Mouse (Mus musculus) retina, postnatal 1 day (tissue): Measurements from ENCODE around the gene Birc6.

Source experiments
- DNase-seq: peaks from one replicate; pipeline ENCODE4 v3.0.0-alpha.2; 2012

The Birc6 gene

DNA sequence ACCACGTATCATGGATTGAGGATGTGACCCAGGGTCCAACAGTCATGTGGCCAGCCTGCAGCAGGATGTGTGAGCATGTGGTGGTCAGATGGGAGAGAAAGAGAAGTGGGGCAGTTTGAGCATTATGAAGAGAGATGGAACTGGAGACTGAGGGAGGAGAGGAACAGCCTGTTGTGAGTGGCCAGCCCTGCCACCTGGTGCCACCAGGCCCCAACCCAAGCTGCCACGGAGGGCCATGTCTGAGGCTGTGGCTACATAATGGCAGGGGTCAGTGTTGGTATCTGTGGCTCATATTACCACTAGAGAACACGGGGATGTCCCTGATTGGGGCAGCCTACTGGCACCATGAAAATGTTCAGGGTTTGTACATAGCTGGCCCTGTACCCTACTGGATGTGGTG lies 187.0 kb downstream of the Birc6 start:
- DNase-seq: no peak

- DNase-seq: no peak
These were observed 187.6 kb downstream of the Birc6 start for GRCm38 (mm10) chr17:74715724-74716123.

DNA sequence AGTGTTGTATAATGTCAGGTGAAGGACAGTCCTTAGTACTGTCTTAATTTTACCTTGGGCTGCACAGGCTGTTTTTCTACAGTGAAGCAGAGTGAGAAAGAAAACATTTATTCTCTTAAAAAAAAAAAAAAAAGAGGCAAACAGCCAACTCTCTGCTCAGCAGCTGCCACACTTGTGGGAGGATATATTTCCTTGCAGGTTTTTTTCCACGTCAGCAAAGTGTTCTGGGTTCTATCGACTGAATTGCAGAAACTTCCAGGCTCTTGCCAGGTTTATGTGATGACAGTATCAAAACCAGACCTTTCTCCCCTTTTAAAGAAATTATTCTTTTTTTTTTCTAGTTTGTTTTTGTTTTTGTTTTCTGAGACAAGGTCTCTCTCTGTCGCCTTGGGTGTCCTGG lies 188.5 kb downstream of the Birc6 start:
- DNase-seq: no peak

GRCm38 (mm10) chr17:74717091-74717617 lies 189.1 kb downstream of the Birc6 start:
- no peak for DNase-seq

- DNase-seq: peak; percentile 99
These were observed 189.6 kb downstream of the Birc6 start, which contains the start of gene Ttc27 for GRCm38 (mm10) chr17:74717618-74718151. TSS of gene Ttc27 (plus strand) at chr17:74717732.

- peak; percentile 34 for DNase-seq
These were observed 204.8 kb downstream of the Birc6 start for GRCm38 (mm10) chr17:74732872-74733271.

DNA sequence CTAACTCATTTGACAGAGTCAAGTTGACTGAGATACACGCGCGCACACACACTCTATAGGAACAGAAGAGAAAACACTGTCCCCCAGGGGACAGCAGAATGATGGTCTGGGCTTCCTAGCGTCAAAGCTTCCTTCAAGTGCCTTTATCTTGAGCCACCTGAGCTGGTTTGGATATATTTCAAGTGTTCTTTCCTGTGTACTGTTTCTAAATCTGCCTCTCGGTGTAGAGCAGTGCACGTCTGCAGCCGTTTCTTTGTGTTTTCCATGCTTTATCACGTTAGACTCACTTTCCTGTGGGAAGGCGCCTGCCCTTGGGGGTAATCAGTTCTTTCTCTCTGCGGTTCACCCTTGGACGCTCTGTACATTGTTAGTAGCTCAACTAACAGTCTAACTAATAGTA lies 207.3 kb downstream of the Birc6 start:
- no peak for DNase-seq

DNA sequence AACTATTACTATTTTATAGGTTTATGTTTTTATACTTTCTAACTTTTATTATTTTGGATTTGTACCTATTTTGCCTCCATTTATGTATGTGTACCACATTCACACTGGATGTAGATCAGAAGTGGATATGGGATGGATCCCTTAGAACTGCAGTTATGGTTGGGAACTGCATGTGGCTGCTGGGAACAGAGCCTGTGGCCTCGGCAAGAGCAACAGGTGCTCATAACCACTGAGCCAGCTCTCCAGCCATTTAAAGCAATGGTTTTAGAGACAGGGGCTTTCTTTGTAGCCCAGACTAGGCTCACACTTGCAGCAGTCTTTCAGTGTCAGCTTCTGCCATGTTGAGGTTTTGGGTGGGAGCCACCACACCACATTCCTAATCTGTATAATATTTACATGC lies 221.6 kb downstream of the Birc6 start:
- DNase-seq: no peak

GRCm38 (mm10) chr17:74751026-74751425 lies 222.9 kb downstream of the Birc6 start:
- DNase-seq: no peak
